Comparison of ENCODE assay signal across 30 mouse cellular contexts in genomic region chr9:63183864-63184263, GRCm38 (mm10). TPM values are rescaled to one million over a fixed set of nuclear protein-coding genes. Genes with fewer than 3 reads are reported as not detected.
"Had no signal": no experiment of that assay in that cellular context is flagged by ENCODE, and none has a peak within 500 bp of the region (broad histone marks: within the 10 kb centered on the region; RNA-seq: fewer than 3 reads in every experiment).

No protein-coding gene starts in this region.

- H3K36me3 ChIP-seq: hindbrain, embryonic 12.5 days; hindbrain, embryonic 15.5 days; liver, embryonic 13.5 days had no signal

- H3K9ac ChIP-seq: heart, embryonic 13.5 days; heart, embryonic 15.5 days; hindbrain, embryonic 12.5 days; hindbrain, embryonic 15.5 days; kidney, embryonic 15.5 days; limb, embryonic 13.5 days; limb, embryonic 15.5 days; liver, embryonic 13.5 days had no signal

- DNase-seq: gastrocnemius, postnatal 14 days; gastrocnemius, postnatal 36 days; heart, adult 11 months; heart, adult 2 months; heart, postnatal 14 days; heart, postnatal 36 days; kidney, adult 11 months; kidney, adult 2 months; kidney, adult 9 months; kidney, postnatal 14 days; kidney, postnatal 36 days; layer of hippocampus, adult 9-11 months; layer of hippocampus, postnatal 36 days; left cerebral cortex, postnatal 4 days; liver, embryonic 13.5 days had no signal

- H3K27me3 ChIP-seq: hindbrain, embryonic 12.5 days; hindbrain, embryonic 15.5 days; kidney, embryonic 15.5 days; limb, embryonic 15.5 days; liver, embryonic 13.5 days had no signal

- H3K4me3 ChIP-seq: heart, adult 2 months; heart, embryonic 13.5 days; heart, embryonic 15.5 days; hindbrain, embryonic 12.5 days; hindbrain, embryonic 15.5 days; kidney, embryonic 15.5 days; limb, embryonic 13.5 days; limb, embryonic 15.5 days; liver, embryonic 13.5 days had no signal

- H3K4me2 ChIP-seq: heart, embryonic 11.5 days; heart, embryonic 13.5 days; heart, embryonic 15.5 days; hindbrain, embryonic 12.5 days; hindbrain, embryonic 15.5 days; kidney, embryonic 15.5 days; limb, embryonic 13.5 days; limb, embryonic 15.5 days; liver, embryonic 13.5 days had no signal

- H3K27ac ChIP-seq: heart, adult 2 months; heart, embryonic 13.5 days; heart, embryonic 15.5 days; hindbrain, embryonic 12.5 days; hindbrain, embryonic 15.5 days; hindbrain, postnatal 0 days; kidney, embryonic 15.5 days; kidney, postnatal 0 days; limb, embryonic 13.5 days; limb, embryonic 15.5 days; liver, embryonic 13.5 days had no signal

- H3K9me3 ChIP-seq: heart, embryonic 13.5 days; heart, embryonic 15.5 days; hindbrain, embryonic 12.5 days; hindbrain, embryonic 15.5 days; kidney, embryonic 15.5 days; limb, embryonic 13.5 days; limb, embryonic 15.5 days; liver, embryonic 13.5 days had no signal

- ATAC-seq: hindbrain, postnatal 0 days; intestine, embryonic 16.5 days had no signal

RNA-seq across cellular contexts. Expression of gene Skor1, which starts 35.1 kb away (rescaled TPM):
- total RNA-seq: heart, postnatal 14 days; hematopoietic stem cell, adult 5-6 weeks had no signal
- polyA plus RNA-seq: heart, embryonic 11.5 days; heart, embryonic 13.5 days; heart, embryonic 15.5 days; heart, postnatal 0 days; intestine, embryonic 14.5 days; intestine, embryonic 16.5 days; kidney, embryonic 15.5 days; kidney, postnatal 0 days; large intestine, adult 2 months; liver, embryonic 13.5 days had no signal
